In genomic region chr13:68572966-68573913, GRCm38 (mm10) we compare ENCODE assay signal across 9 mouse cellular contexts. TPM values are rescaled to one million over a fixed set of nuclear protein-coding genes. Genes with fewer than 3 reads are reported as not detected.
DNase-seq lines count a peak whose midpoint lies in the region; ATAC-seq and TF ChIP-seq lines count a peak whose summit lies in the region.
"Had no signal": no experiment of that assay in that cellular context is flagged by ENCODE, and none has a peak within 500 bp of the region (broad histone marks: within the 10 kb centered on the region; RNA-seq: fewer than 3 reads in every experiment).

No protein-coding gene starts in this region.

- in situ Hi-C loops in ES-E14 (cut with MboI; ENCODE audit: low sequenced_read_pairs in 2 of 2, unreplicated experiment in 2 of 2), result no loop called here

- no peak overlapping the region for H3K4me3 ChIP-seq in gastrocnemius, adult 2 months
- H3K4me3 ChIP-seq in ES-E14 (ENCODE audit: insufficient read depth in 1 of 2, low read depth in 1 of 2, low read length in 2 of 2, poor library complexity in 1 of 2, severe bottlenecking in 1 of 2), result no peak overlapping the region
- no peak overlapping the region for H3K4me3 ChIP-seq in limb, embryonic 13.5 days
- H3K4me3 ChIP-seq: erythroblast, embryonic 14.5 days had no signal

- intact Hi-C loops in gastrocnemius, adult 2 months (cut with DNase I), result no loop called here
- intact Hi-C loops in heart, postnatal 10 days (cut with DNase I), result no loop called here

- ATAC-seq in limb, embryonic 13.5 days (ENCODE audit: low FRiP score, low read depth), result peak; percentile 79

- H3K27me3 ChIP-seq in limb, embryonic 13.5 days, result no peaks in the 10 kb centered on the region

- no peak for DNase-seq in gastrocnemius, adult 2 months
- DNase-seq in gastrocnemius, postnatal 4 days (ENCODE audit: low spot score in 2 of 2), result no peak
- DNase-seq in ES-E14 (ENCODE audit: low read depth, low spot score), result no peak
- DNase-seq in heart, postnatal 10 days, result peak; percentile 29 to 38
- no peak for DNase-seq in spleen, adult 12 weeks (ENCODE audit: low spot score)
- DNase-seq in gastrocnemius, adult 18-20 months (ENCODE audit: low spot score), result no peak
- no peak for DNase-seq in cerebellum, adult 8-10 months

- peaks cover 4 to 9% of the 10 kb centered on the region in 2 experiments; a peak in 2 of 4 replicates for H3K4me1 ChIP-seq in ES-E14 (ENCODE audit: control insufficient read depth in 2 of 2, insufficient read depth in 2 of 2, low read length in 2 of 2, poor library complexity in 1 of 2)
- H3K4me1 ChIP-seq in limb, embryonic 13.5 days, result peaks cover 16% of the 10 kb centered on the region

- peak overlapping the region; percentile 41; the same call in 1 of the 2 replicates for H3K27ac ChIP-seq in gastrocnemius, adult 2 months
- H3K27ac ChIP-seq in ES-E14 (ENCODE audit: insufficient read depth, low read depth, low read length, poor library complexity, severe bottlenecking), result peak overlapping the region; percentile 14; the same call in 1 of the 2 replicates
- H3K27ac ChIP-seq in limb, embryonic 13.5 days, result peak overlapping the region; percentile 77

- H3K36me3 ChIP-seq in ES-E14 (ENCODE audit: control insufficient read depth, insufficient read depth, low read length, poor library complexity, severe bottlenecking), result peaks cover 53% of the 10 kb centered on the region
- H3K36me3 ChIP-seq in limb, embryonic 13.5 days, result peaks cover 60% of the 10 kb centered on the region

- no peaks in the 10 kb centered on the region for H3K9me3 ChIP-seq in ES-E14 (ENCODE audit: control insufficient read depth, insufficient read depth, low read depth, low read length)
- no peaks in the 10 kb centered on the region for H3K9me3 ChIP-seq in limb, embryonic 13.5 days

- H3K4me2 ChIP-seq in limb, embryonic 13.5 days (replicated peaks), result 0 out of 2 replicates have a peak overlapping the region, but pooled peaks have one; percentile 4

- no peak overlapping the region for H3K9ac ChIP-seq in ES-E14 (ENCODE audit: insufficient read depth, low read depth, low read length, poor library complexity, severe bottlenecking)
- peak overlapping the region; percentile 48 for H3K9ac ChIP-seq in limb, embryonic 13.5 days

- TF ChIP-seq CTCF in gastrocnemius, adult 2 months (IDR thresholded peaks at IDR 0.05), result no peak

- WGBS in limb, embryonic 13.5 days, result 29% methylated on average over 10 of the region's 10 CpGs

TF ChIP-seq in ES-E14, 5 proteins besides CTCF, POLR2A, EP300 and RAD21:
- no peak for TF ChIP-seq MAFK (IDR thresholded peaks at IDR 0.05; ENCODE audit: insufficient read depth, low read depth, low read length)
- no peak for TF ChIP-seq CHD2 (IDR thresholded peaks at IDR 0.05; ENCODE audit: low read depth, low read length)
- TF ChIP-seq HCFC1 (IDR thresholded peaks at IDR 0.05; ENCODE audit: borderline replicate concordance, insufficient read depth, low read length), result no peak
- no peak for TF ChIP-seq ZNF384 (IDR thresholded peaks at IDR 0.05; ENCODE audit: low read depth, low read length)
- no peak for TF ChIP-seq ZC3H11A (IDR thresholded peaks at IDR 0.05; ENCODE audit: borderline replicate concordance, low read depth, low read length)
TF ChIP-seq in ES-E14: peak in this region for 0.

RNA-seq across cellular contexts. Expression of gene Mtrr, which starts 8.7 kb away (rescaled TPM):
- 10 to 100 TPM; 26.9 to 28.7 TPM for total RNA-seq in gastrocnemius, adult 2 months (2021)
- total RNA-seq in gastrocnemius, postnatal 4 days (2021), result 10 to 100 TPM; 18.4 to 21.2 TPM
- total RNA-seq in ES-E14 (2012; rRNA removed), result 31.3 and 37.8 TPM in 2 replicates
- 10 to 100 TPM; 14.1 to 15.4 TPM for total RNA-seq in heart, postnatal 10 days (2021)
- polyA plus RNA-seq in limb, embryonic 13.5 days (2015; fragmentation: Nextera tagmentation; extraction: Ambion mirVana), result 19.3 and 23.1 TPM in 2 replicates
- 10 to 100 TPM; 25.8 to 28.2 TPM for total RNA-seq in gastrocnemius, adult 18-20 months (2021)

RNA-seq across cellular contexts. Expression of gene Fastkd3, which starts 8.8 kb away (rescaled TPM):
- 10 to 100 TPM in 1 of 2 experiments, 1 to 10 TPM in 1; 8.7 to 10.3 TPM for total RNA-seq in gastrocnemius, adult 2 months (2021)
- 10 to 100 TPM in 1 of 2 experiments, 1 to 10 TPM in 1; 9.4 to 11.2 TPM for total RNA-seq in gastrocnemius, postnatal 4 days (2021)
- total RNA-seq in ES-E14 (2012; rRNA removed), result 14.0 and 18.7 TPM in 2 replicates
- total RNA-seq in heart, postnatal 10 days (2021), result 1 to 10 TPM; 7.7 to 9.8 TPM
- 32.4 and 38.1 TPM in 2 replicates for polyA plus RNA-seq in limb, embryonic 13.5 days (2015; fragmentation: Nextera tagmentation; extraction: Ambion mirVana)
- 10 to 100 TPM in 1 of 2 experiments, 1 to 10 TPM in 1; 7.3 to 13.3 TPM for total RNA-seq in gastrocnemius, adult 18-20 months (2021)

RNA-seq across cellular contexts. Expression of gene 1700001L19Rik, which starts 24.0 kb away (rescaled TPM):
- not detected for total RNA-seq in gastrocnemius, adult 2 months (2021)
- total RNA-seq in gastrocnemius, postnatal 4 days (2021), result not detected
- 0.27 and 0.48 TPM in 2 replicates for total RNA-seq in ES-E14 (2012; rRNA removed)
- not detected for total RNA-seq in heart, postnatal 10 days (2021)
- polyA plus RNA-seq in limb, embryonic 13.5 days (2015; fragmentation: Nextera tagmentation; extraction: Ambion mirVana), result 0.50 and 0.66 TPM in 2 replicates
- not detected for total RNA-seq in gastrocnemius, adult 18-20 months (2021)
- polyA plus RNA-seq: erythroblast, embryonic 14.5 days had no signal

Comparison
In these comparisons a context has a peak if more than half of its experiments do, and no peak if none do; other contexts are left out.
1. DNase-seq: peak in heart, postnatal 10 days (2 of 2); none in gastrocnemius, adult 2 months (single experiment), gastrocnemius, postnatal 4 days (0 of 2), ES-E14 (single experiment), spleen, adult 12 weeks (single experiment), gastrocnemius, adult 18-20 months (single experiment) and cerebellum, adult 8-10 months (single experiment).
2. H3K27ac ChIP-seq: peak in every context shown above with its lines; median percentile 77 in limb, embryonic 13.5 days; 41 in gastrocnemius, adult 2 months; 14 in ES-E14.